Mouse (Mus musculus) c-Kit-positive CD71-positive TER-119-negative erythroid progenitor cells, embryonic 14.5 days (primary cell): ENCODE data around the gene B4galnt1.

Source experiments
- DNase-seq: peaks from one replicate; pipeline ENCODE4 v3.0.0-alpha.2; 2013; ENCODE audit warnings: low read depth

Gene B4galnt1

GRCm38 (mm10) chr10:127170837-127171272 lies 5.8 kb downstream of the B4galnt1 start:
- DNase-seq: no peak

GRCm38 (mm10) chr10:127171631-127172200 lies 6.7 kb downstream of the B4galnt1 start:
- no peak for DNase-seq

- DNase-seq: no peak
Observed at GRCm38 (mm10) chr10:127173148-127174065, 8.4 kb downstream of the B4galnt1 start.

- DNase-seq: no peak
Observed at GRCm38 (mm10) chr10:127174170-127174569, 9.1 kb downstream of the B4galnt1 start.

- no peak for DNase-seq
Observed at GRCm38 (mm10) chr10:127176228-127176627, 11.2 kb downstream of the B4galnt1 start.

- DNase-seq: no peak
Observed at GRCm38 (mm10) chr10:127176756-127177155, 11.7 kb downstream of the B4galnt1 start.

- no peak for DNase-seq
Observed at GRCm38 (mm10) chr10:127177235-127177634, 12.2 kb downstream of the B4galnt1 start.

GRCm38 (mm10) chr10:127177719-127178118 lies 12.7 kb downstream of the B4galnt1 start:
- DNase-seq: peak; percentile 74

- no peak for DNase-seq
Observed at GRCm38 (mm10) chr10:127178286-127179027, 13.4 kb downstream of the B4galnt1 start.

- no peak for DNase-seq
Observed at GRCm38 (mm10) chr10:127179871-127180694, 15.1 kb downstream of the B4galnt1 start, which contains the start of gene Slc26a10. Gene Slc26a10, minus strand, starts transcription at chr10:127180645.

GRCm38 (mm10) chr10:127180695-127181047 lies 15.6 kb downstream of the B4galnt1 start:
- DNase-seq: no peak

GRCm38 (mm10) chr10:127181566-127181965 lies 16.5 kb downstream of the B4galnt1 start:
- DNase-seq: no peak

GRCm38 (mm10) chr10:127182624-127183023 lies 17.6 kb downstream of the B4galnt1 start:
- DNase-seq: no peak

- no peak for DNase-seq
Observed at GRCm38 (mm10) chr10:127183759-127184158, 18.7 kb downstream of the B4galnt1 start.

GRCm38 (mm10) chr10:127185101-127185500 lies 20.1 kb downstream of the B4galnt1 start:
- DNase-seq: no peak

- no peak for DNase-seq
Observed at GRCm38 (mm10) chr10:127185506-127185905, 20.5 kb downstream of the B4galnt1 start.

- no peak for DNase-seq
Observed at GRCm38 (mm10) chr10:127186451-127186850, 21.4 kb downstream of the B4galnt1 start.

GRCm38 (mm10) chr10:127187371-127188078 lies 22.5 kb downstream of the B4galnt1 start:
- DNase-seq: no peak

- DNase-seq: no peak
Observed at GRCm38 (mm10) chr10:127188079-127188453, 23.0 kb downstream of the B4galnt1 start.

GRCm38 (mm10) chr10:127188465-127189115 lies 23.6 kb downstream of the B4galnt1 start:
- no peak for DNase-seq
